Mouse (Mus musculus) MEL (cell line): ENCODE results near the gene Scamp5. TPM values are rescaled to one million over a fixed set of nuclear protein-coding genes. Genes with fewer than 3 reads are reported as not detected.

Source experiments
- DNase-seq: peaks from one replicate; pipeline ENCODE4 v3.0.0; 2011; ENCODE audit warnings: low read depth, low spot score
- H3K27ac ChIP-seq: 2 replicates; pipeline ENCODE4 v1.5.1; 2012; ENCODE audit warnings: low read depth, mild to moderate bottlenecking, control low read depth, low read length, moderate library complexity; ENCODE audit not compliant: control insufficient read depth
- H3K27me3 ChIP-seq, 2 experiments: fragments of 150-350 bp in 1 of 2; sonication (generic) in 1 of 2; 2 replicates each; pipeline ENCODE4 v1.6.1; 2012; ENCODE audit warnings: low read length in 2 of 2, mild to moderate bottlenecking in 2 of 2, improper control_type of control experiment in 1 of 2, moderate library complexity in 1 of 2; ENCODE audit not compliant: insufficient read depth in 2 of 2, control insufficient read depth in 1 of 2
- H3K36me3 ChIP-seq, 2 experiments: 2 replicates each; pipeline ENCODE4 v1.6.1; 2012 to 2014; ENCODE audit warnings: low read length in 2 of 2, improper control_type of control experiment in 1 of 2, inconsistent platforms in 1 of 2, mild to moderate bottlenecking in 1 of 2; ENCODE audit not compliant: insufficient read depth in 2 of 2, control insufficient read depth in 1 of 2
- H3K4me1 ChIP-seq, 2 experiments: fragments of 150-350 bp in 1 of 2; sonication (generic) in 1 of 2; 2 replicates each; pipeline ENCODE4 v1.6.1; 2012; ENCODE audit warnings: low read length in 2 of 2, improper control_type of control experiment in 1 of 2, mild to moderate bottlenecking in 1 of 2; ENCODE audit not compliant: insufficient read depth in 2 of 2, control insufficient read depth in 1 of 2
- H3K4me3 ChIP-seq, 2 experiments: fragments of 150-350 bp in 1 of 2; sonication (generic) in 1 of 2; 2 replicates each; pipeline ENCODE4 v1.5.1; 2012; ENCODE audit warnings: low read depth in 2 of 2, low read length in 2 of 2, mild to moderate bottlenecking in 2 of 2, moderate library complexity in 2 of 2, control low read depth in 1 of 2, improper control_type of control experiment in 1 of 2; ENCODE audit not compliant: control insufficient read depth in 1 of 2, insufficient read depth in 1 of 2
- H3K79me2 ChIP-seq: 2 replicates; pipeline ENCODE4 v1.6.1; 2012; ENCODE audit warnings: mild to moderate bottlenecking, low read length, moderate library complexity; ENCODE audit not compliant: control insufficient read depth, poor library complexity, insufficient read depth
- H3K9ac ChIP-seq: 2 replicates; pipeline ENCODE4 v1.6.1; 2012; ENCODE audit warnings: low read depth, mild to moderate bottlenecking, control low read depth, low read length, moderate library complexity; ENCODE audit not compliant: control insufficient read depth, poor library complexity, severe bottlenecking
- H3K9me3 ChIP-seq: fragments of 150-350 bp; sonication (generic); replicated peaks from 2 replicates; pipeline ENCODE4 v1.6.1; 2012; ENCODE audit warnings: mild to moderate bottlenecking, low read length, improper control_type of control experiment, moderate library complexity; ENCODE audit not compliant: insufficient read depth
- CHD1 ChIP-seq: IDR thresholded peaks from 2 replicates; pipeline ENCODE4 v1.6.1; 2012; ENCODE audit warnings: low read depth, mild to moderate bottlenecking, inconsistent platforms, low read length, improper control_type of control experiment
- CTCF ChIP-seq, 3 experiments: IDR thresholded peaks in 2 of 3; conservative IDR thresholded peaks in 1 of 3; 2 replicates each; pipeline ENCODE4 v1.5.1; 2011 to 2012; ENCODE audit warnings: low read length in 3 of 3, low read depth in 2 of 3, mild to moderate bottlenecking in 2 of 3, improper control_type of control experiment in 1 of 3, inconsistent platforms in 1 of 3, mixed read lengths in 1 of 3, moderate library complexity in 1 of 3; ENCODE audit not compliant: control insufficient read depth in 1 of 3, insufficient read depth in 1 of 3, poor library complexity in 1 of 3, severe bottlenecking in 1 of 3
- ELF1 ChIP-seq: IDR thresholded peaks from 2 replicates; pipeline ENCODE4 v1.6.1; 2014; ENCODE audit warnings: low read depth, mild to moderate bottlenecking, inconsistent platforms, low read length, improper control_type of control experiment, moderate library complexity
- GATA1 ChIP-seq: IDR thresholded peaks from 2 replicates; pipeline ENCODE4 v1.6.1; 2011; ENCODE audit warnings: low read depth, low read length, improper control_type of control experiment
- HCFC1 ChIP-seq: IDR thresholded peaks from 2 replicates; pipeline ENCODE4 v1.6.1; 2012; ENCODE audit warnings: low read depth, mild to moderate bottlenecking, inconsistent platforms, low read length, improper control_type of control experiment, moderate library complexity
- MAFK ChIP-seq: IDR thresholded peaks from 2 replicates; pipeline ENCODE4 v1.6.1; 2011; ENCODE audit warnings: low read depth, mild to moderate bottlenecking, low read length, improper control_type of control experiment, borderline replicate concordance
- MAX ChIP-seq: IDR thresholded peaks from 2 replicates; pipeline ENCODE4 v1.6.1; 2011; ENCODE audit warnings: low read length, improper control_type of control experiment
- MEF2A ChIP-seq: IDR thresholded peaks from 2 replicates; pipeline ENCODE4 v1.6.1; 2014; ENCODE audit warnings: low read depth, mild to moderate bottlenecking, inconsistent platforms, low read length, improper control_type of control experiment; ENCODE audit not compliant: poor library complexity, insufficient replicate concordance, severe bottlenecking; ENCODE audit errors: extremely low read depth
- NELFE ChIP-seq: IDR thresholded peaks from 2 replicates; pipeline ENCODE4 v1.6.1; 2011; ENCODE audit warnings: low read depth, low read length, improper control_type of control experiment
- POLR2A ChIP-seq, 2 experiments: IDR thresholded peaks; 2 replicates each; pipeline ENCODE4 v1.6.1; 2011 to 2012; ENCODE audit warnings: low read length in 2 of 2, mild to moderate bottlenecking in 2 of 2, control low read depth in 1 of 2, improper control_type of control experiment in 1 of 2, low read depth in 1 of 2, moderate library complexity in 1 of 2; ENCODE audit not compliant: control insufficient read depth in 1 of 2, insufficient read depth in 1 of 2, poor library complexity in 1 of 2
- POLR2AphosphoS2 ChIP-seq: IDR thresholded peaks from 2 replicates; pipeline ENCODE4 v1.6.1; 2011; ENCODE audit warnings: low read length, improper control_type of control experiment
- RAD21 ChIP-seq: IDR thresholded peaks from 2 replicates; pipeline ENCODE4 v1.6.1; 2011; ENCODE audit warnings: mild to moderate bottlenecking, low read depth, low read length, improper control_type of control experiment
- RCOR1 ChIP-seq: IDR thresholded peaks from 2 replicates; pipeline ENCODE4 v1.6.1; 2012; ENCODE audit warnings: low read depth, mild to moderate bottlenecking, inconsistent platforms, low read length, improper control_type of control experiment
- SIN3A ChIP-seq: IDR thresholded peaks from 2 replicates; pipeline ENCODE4 v1.6.1; 2012; ENCODE audit warnings: low read length, improper control_type of control experiment, inconsistent platforms
- SMC3 ChIP-seq: IDR thresholded peaks from 2 replicates; pipeline ENCODE4 v1.6.1; 2011; ENCODE audit warnings: low read depth, low read length, improper control_type of control experiment
- TBP ChIP-seq: IDR thresholded peaks from 2 replicates; pipeline ENCODE4 v1.8.0; 2011; ENCODE audit warnings: low read depth, low read length, improper control_type of control experiment
- USF1 ChIP-seq: IDR thresholded peaks from 2 replicates; pipeline ENCODE4 v1.6.1; 2014; ENCODE audit warnings: low read depth, mild to moderate bottlenecking, inconsistent platforms, low read length, improper control_type of control experiment, moderate library complexity
- ZC3H11A ChIP-seq: IDR thresholded peaks from 2 replicates; pipeline ENCODE4 v1.6.1; 2012; ENCODE audit warnings: low read depth, mild to moderate bottlenecking, inconsistent platforms, low read length, improper control_type of control experiment
- ZKSCAN1 ChIP-seq: IDR thresholded peaks from 2 replicates; pipeline ENCODE4 v1.6.1; 2012; ENCODE audit warnings: low read depth, mild to moderate bottlenecking, inconsistent platforms, low read length, improper control_type of control experiment, moderate library complexity
- ZMIZ1 ChIP-seq: IDR thresholded peaks from 2 replicates; pipeline ENCODE4 v1.6.1; 2012; ENCODE audit warnings: low read depth, mild to moderate bottlenecking, inconsistent platforms, low read length, improper control_type of control experiment, moderate library complexity
- ZNF384 ChIP-seq: IDR thresholded peaks from 2 replicates; pipeline ENCODE4 v1.6.1; 2012; ENCODE audit warnings: low read depth, mild to moderate bottlenecking, inconsistent platforms, low read length, improper control_type of control experiment
- polyA plus RNA-seq, 2 experiments: library from polyadenylated mRNA; stranded (reverse) in 1 of 2; unstranded in 1 of 2; fragments of >175 nt in 1 of 2; fragments of >200 nt in 1 of 2; gene quantifications; 2 replicates each; pipeline versions ENCODE4 v1.2.1 to v1.2.4; 2012; ENCODE audit warnings: low replicate concordance in 2 of 2, low read depth in 1 of 2; ENCODE audit not compliant: insufficient read length in 2 of 2, insufficient read depth in 1 of 2, missing spikeins in 1 of 2
- total RNA-seq: library from RNA; depleted of rRNA; stranded (reverse); fragments of 300-350 nt; gene quantifications from 2 replicates; pipeline ENCODE4 v1.2.3, GENCODE M21; 2012

Gene Scamp5
- total and polyA plus RNA-seq, 3 experiments = 2.3 to 4.3 TPM; not detected in 1

DNA sequence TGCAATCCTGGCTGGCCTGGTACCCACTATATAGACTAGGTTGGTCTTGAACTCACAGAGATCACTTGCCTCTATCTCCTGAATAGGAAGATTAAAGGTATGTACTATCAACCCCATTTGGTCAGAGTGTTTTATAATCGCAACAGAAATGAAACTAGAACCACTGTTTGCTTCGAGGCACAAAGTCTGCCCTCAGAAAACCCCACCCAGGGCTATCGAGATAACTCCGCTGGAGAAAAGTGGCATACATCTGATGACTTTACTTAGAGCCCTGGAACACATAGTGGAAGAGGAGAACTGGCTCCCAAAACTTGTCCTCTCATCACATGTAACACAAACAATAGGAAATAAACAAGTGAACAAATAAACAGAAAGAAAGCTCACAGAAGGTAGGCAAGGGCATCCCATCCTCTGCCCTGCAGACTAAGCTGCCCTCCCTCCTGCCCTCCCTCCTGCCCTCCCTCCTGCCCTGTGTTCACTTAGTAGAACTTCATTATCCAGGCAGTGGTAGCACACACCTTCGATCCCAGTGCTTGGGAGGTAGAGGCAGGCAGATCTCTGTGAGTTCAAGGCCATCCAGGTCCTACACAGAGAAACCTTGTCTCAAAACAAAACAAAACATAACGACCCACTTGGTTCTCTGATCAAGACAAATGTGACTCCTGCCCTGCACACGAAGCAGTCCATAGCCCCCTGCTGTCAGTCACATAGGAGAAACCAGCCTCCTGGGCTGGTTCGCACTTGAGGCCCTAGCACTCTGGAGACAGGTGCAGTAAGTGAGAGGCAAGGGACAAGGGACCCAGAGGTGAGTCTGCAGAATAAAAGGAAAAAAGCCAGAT lies 15.0 kb downstream of the Scamp5 start:
- no peak for DNase-seq
- H3K79me2 ChIP-seq = no peaks in the 10 kb centered on the region
- no peak overlapping the region for H3K9ac ChIP-seq
- TF ChIP-seq ZNF384 (no peak), GATA1 (no peak), CHD1 (no peak)
- H3K36me3 ChIP-seq = no peaks in the 10 kb centered on the region
- no peaks in the 10 kb centered on the region for H3K27me3 ChIP-seq
- H3K9me3 ChIP-seq = no peaks in the 10 kb centered on the region
- H3K4me3 ChIP-seq = no peak overlapping the region
- no peak overlapping the region for H3K27ac ChIP-seq
- H3K4me1 ChIP-seq = no peaks in the 10 kb centered on the region

DNA sequence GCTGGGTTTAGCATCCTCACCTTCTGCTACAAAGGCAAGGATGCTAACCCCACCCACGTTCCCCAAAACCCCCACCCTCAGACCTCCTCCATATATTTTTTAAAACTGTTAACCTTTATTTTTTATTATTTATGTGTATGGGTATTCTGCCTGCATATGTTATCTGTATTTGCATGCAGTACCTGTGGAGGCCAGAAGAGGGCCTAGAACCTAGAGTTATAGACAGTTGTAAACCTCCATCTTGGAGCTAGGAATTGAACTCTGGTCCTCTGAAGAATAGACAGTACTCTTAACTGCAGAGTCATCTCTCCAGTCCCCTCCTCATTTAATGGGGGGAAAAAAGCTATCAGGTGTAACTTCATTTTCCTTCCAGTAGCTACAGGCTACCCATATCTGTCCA lies 18.1 kb downstream of the Scamp5 start:
- H3K4me3 ChIP-seq = no peak overlapping the region
- TF ChIP-seq ZC3H11A = peak; percentile 15; the same call in 1 of the 2 replicates
- TF ChIP-seq CTCF (IDR thresholded peaks at IDR 0.05 in 2 of 3, conservative IDR thresholded peaks at IDR 0.05 in 1 of 3; ENCODE audit: control insufficient read depth in 1 of 3, insufficient read depth in 1 of 3, low read depth in 2 of 3, low read length in 3 of 3, poor library complexity in 1 of 3, severe bottlenecking in 1 of 3) = peak in 2 of 3 experiments; percentile 58 to 63; a peak in 4 of 6 replicates
- no peak for TF ChIP-seq HCFC1
- peak; percentile 27 for TF ChIP-seq RAD21
- no peak for TF ChIP-seq USF1
- TF ChIP-seq SMC3 = peak; percentile 56
- TF ChIP-seq TBP = no peak
- TF ChIP-seq MAX = no peak
- TF ChIP-seq, all 39 proteins: peak for 4
- DNase-seq = peak; percentile 66
- H3K9ac ChIP-seq = no peak overlapping the region
- H3K36me3 ChIP-seq = no peaks in the 10 kb centered on the region
- H3K9me3 ChIP-seq = no peaks in the 10 kb centered on the region
- H3K27me3 ChIP-seq = no peaks in the 10 kb centered on the region
- H3K4me1 ChIP-seq = no peaks in the 10 kb centered on the region
- no peaks in the 10 kb centered on the region for H3K79me2 ChIP-seq
- no peak overlapping the region for H3K27ac ChIP-seq

DNA sequence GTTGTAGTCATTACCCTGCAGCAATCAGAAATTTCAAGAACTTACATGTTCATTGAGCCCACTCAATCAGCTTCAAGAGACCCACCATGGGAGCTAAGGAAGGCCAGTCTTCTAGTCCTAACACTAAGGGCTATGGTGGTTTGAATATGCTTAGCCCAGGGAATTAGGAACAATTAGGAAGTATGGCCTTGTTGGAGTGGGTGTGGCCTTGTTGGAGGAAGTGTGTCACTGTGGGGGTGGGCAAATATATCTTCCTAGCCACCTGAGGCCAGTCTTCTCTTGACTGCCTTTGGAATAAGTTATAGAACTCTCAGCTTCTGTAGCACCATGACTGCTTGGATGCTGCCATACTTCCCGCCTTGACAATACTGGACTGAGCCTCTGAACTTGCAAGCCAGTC lies 27.2 kb downstream of the Scamp5 start:
- Histone ChIP-seq H3K36me3 (peaks cover 0 to 19% of the 10 kb centered on the region in 2 experiments; a peak in 2 of 4 replicates), H3K4me3 (peak overlapping the region; percentile 45 to 69), H3K9ac (peak overlapping the region; percentile 71), H3K27ac (peak overlapping the region; percentile 70), H3K9me3 (no peaks in the 10 kb centered on the region), H3K27me3 (no peaks in the 10 kb centered on the region), H3K79me2 (peaks cover 2% of the 10 kb centered on the region; the same call in 1 of the 2 replicates), H3K4me1 (peaks cover 4 to 23% of the 10 kb centered on the region in 2 experiments)
- DNase-seq = peak; percentile 86
- 0 out of 2 replicates have a peak, but pooled peaks have one; percentile 20 for TF ChIP-seq MAX
- no peak for TF ChIP-seq MAFK
- no peak for TF ChIP-seq ZKSCAN1
- peak; percentile 80 for TF ChIP-seq NELFE
- peak; percentile 54; the same call in 1 of the 2 replicates for TF ChIP-seq POLR2AphosphoS2
- peak; percentile 86 for TF ChIP-seq TBP
- peak; percentile 41 to 80; a peak in 2 of 4 replicates for TF ChIP-seq POLR2A (IDR thresholded peaks at IDR 0.05; ENCODE audit: control insufficient read depth in 1 of 2, insufficient read depth in 1 of 2, low read depth in 1 of 2, low read length in 2 of 2, poor library complexity in 1 of 2)
- peak; percentile 60; the same call in 1 of the 2 replicates for TF ChIP-seq ELF1
- no peak for TF ChIP-seq SIN3A
- peak; percentile 73 for TF ChIP-seq HCFC1
- TF ChIP-seq ZMIZ1 = peak; percentile 67; the same call in 1 of the 2 replicates
- TF ChIP-seq RCOR1 = no peak
- TF ChIP-seq MEF2A = no peak
